Mouse (Mus musculus) spleen, adult 2 months (tissue): ENCODE measurements around the gene Cdc37l1. TPM values are rescaled to one million over a fixed set of nuclear protein-coding genes. Genes with fewer than 3 reads are reported as not detected.

Source experiments
- DNase-seq, 2 experiments: peaks; one replicate each; pipeline versions ENCODE4 v3.0.0 to v3.0.0-alpha.2; 2012 to 2021; ENCODE audit warnings: low spot score in 2 of 2, low read depth in 1 of 2
- H3K27ac ChIP-seq: fragments of 200-500 bp; 2 replicates; pipeline ENCODE4 v1.5.1; 2012; ENCODE audit warnings: low read length, inconsistent platforms; ENCODE audit not compliant: insufficient read depth
- H3K27me3 ChIP-seq: fragments of 200-500 bp; 2 replicates; pipeline ENCODE4 v1.6.1; 2012; ENCODE audit warnings: mild to moderate bottlenecking, moderate library complexity, low read length, inconsistent platforms; ENCODE audit not compliant: control insufficient read depth, insufficient read depth
- H3K36me3 ChIP-seq: fragments of 200-500 bp; 2 replicates; pipeline ENCODE4 v1.6.1; 2012; ENCODE audit warnings: mild to moderate bottlenecking, low read length, inconsistent platforms; ENCODE audit not compliant: control insufficient read depth, insufficient read depth
- H3K4me1 ChIP-seq: fragments of 200-500 bp; 2 replicates; pipeline ENCODE4 v1.6.1; 2011; ENCODE audit warnings: inconsistent platforms; ENCODE audit not compliant: control insufficient read depth, insufficient read depth, insufficient read length
- H3K4me3 ChIP-seq: fragments of 200-500 bp; 2 replicates; pipeline ENCODE4 v1.5.1; 2011; ENCODE audit warnings: mild to moderate bottlenecking, inconsistent platforms; ENCODE audit not compliant: insufficient read depth, insufficient read length; ENCODE audit errors: extremely low read depth
- CTCF ChIP-seq: fragments of 200-500 bp; IDR thresholded peaks from 2 replicates; pipeline ENCODE4 v1.5.1; 2011; ENCODE audit warnings: mild to moderate bottlenecking, inconsistent platforms; ENCODE audit not compliant: insufficient read depth, insufficient read length, insufficient replicate concordance; ENCODE audit errors: extremely low read depth
- POLR2A ChIP-seq: fragments of 200-500 bp; IDR thresholded peaks from 2 replicates; pipeline ENCODE4 v1.6.1; 2011; ENCODE audit warnings: low read depth, low read length, inconsistent platforms
- WGBS: fragments of 180-500 bp; shearing (Covaris S2); methylation state at CpG from one replicate; pipeline ENCODE4 v1.1.7; 2018; 5-methylcytosine and 5-hydroxymethylcytosine counted together
- polyA plus RNA-seq: library from polyadenylated mRNA; depleted of rRNA; stranded (reverse); fragments of >200 nt; gene quantifications from 2 replicates; pipeline ENCODE4 v1.2.3, GENCODE M21; 2012; rRNA removed

Gene Cdc37l1
- polyA plus RNA-seq, 1 experiment = 7.3 TPM

DNA sequence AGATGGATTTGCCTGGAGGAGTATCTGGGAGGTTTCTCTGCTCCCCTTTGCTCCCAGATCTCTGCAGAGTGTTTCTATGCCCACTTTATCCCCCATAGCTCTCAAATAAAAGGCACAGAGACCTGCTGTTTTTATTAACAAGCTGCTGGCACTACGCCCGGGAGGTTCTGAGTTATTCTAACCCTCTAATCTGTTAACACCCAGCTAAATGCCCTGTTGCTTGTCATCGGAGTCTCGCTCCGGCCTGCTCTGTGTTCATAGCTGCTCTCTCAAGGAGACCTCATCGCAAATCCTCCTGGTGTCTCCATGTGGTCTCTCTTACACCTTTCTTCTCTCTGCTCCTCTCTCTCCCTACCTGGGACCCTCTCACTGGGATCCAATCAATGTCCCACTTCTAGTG lies 84.7 kb downstream of the Cdc37l1 start:
- WGBS = 86% methylated on average over 6 of the region's 6 CpGs
- TF ChIP-seq CTCF (no peak), POLR2A (no peak)
- Histone ChIP-seq H3K36me3 (no peaks in the 10 kb centered on the region), H3K4me3 (no peak overlapping the region), H3K4me1 (no peaks in the 10 kb centered on the region), H3K27ac (no peak overlapping the region), H3K27me3 (no peaks in the 10 kb centered on the region)
- no peak for DNase-seq

Other genes starting within 250 kb of the Cdc37l1 start
- gene Slc1a1, start 155.3 kb upstream of the Cdc37l1 start, polyA plus RNA-seq = 0.12 and 0.18 TPM in 2 replicates
- gene Plpp6, start 26.4 kb upstream of the Cdc37l1 start, polyA plus RNA-seq = 6.6 and 8.7 TPM in 2 replicates
- gene 4430402I18Rik, start 22.6 kb upstream of the Cdc37l1 start, polyA plus RNA-seq = 0.09 TPM in 1 of 2 replicates, not detected in the other
- 18.4 and 23.7 TPM in 2 replicates for gene Ak3, start 57.6 kb downstream of the Cdc37l1 start, polyA plus RNA-seq
- 12.7 and 16.0 TPM in 2 replicates for gene Rcl1, start 111.0 kb downstream of the Cdc37l1 start, polyA plus RNA-seq